Mouse (Mus musculus): Measurements from ENCODE around the gene Unc5c.

Gene Unc5c

DNA sequence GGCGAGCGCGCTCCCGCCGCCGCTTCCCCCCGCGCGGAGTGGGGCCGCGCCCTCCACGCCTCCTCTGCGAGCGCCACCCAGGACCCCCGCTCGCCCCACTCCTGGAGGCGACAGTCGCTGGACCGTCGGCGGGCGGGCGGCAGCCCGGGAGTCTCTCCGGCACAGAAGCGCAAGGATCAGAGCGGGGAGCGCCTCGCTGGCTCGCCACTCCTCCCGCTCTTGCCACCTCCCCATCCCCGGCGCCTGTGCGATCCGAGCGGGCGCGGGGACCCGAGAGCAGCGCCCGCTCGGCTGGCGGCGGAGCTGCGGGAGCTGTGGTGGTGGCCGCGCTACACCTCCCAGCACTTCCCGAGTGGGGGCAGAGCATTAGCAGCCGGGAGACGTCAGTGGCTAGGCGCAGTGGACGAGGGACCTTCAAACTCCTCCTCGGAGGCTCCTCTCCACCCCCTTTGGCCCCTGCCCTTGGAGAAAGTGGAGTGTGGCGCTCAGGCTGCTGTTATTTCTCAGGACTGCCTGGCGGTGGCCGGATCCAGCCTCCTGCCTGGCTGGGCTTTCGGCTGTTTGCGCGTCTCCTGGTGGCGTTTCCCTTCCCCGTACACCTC is at the start of gene Unc5c:
Gene Unc5c (plus strand): TSS at position 113 of the 602 bp plus-strand sequence.
- peak; percentile 83 to 94 for DNase-seq (ENCODE audit: inconsistent age in 2 of 2, low spot score in 1 of 2)

DNA sequence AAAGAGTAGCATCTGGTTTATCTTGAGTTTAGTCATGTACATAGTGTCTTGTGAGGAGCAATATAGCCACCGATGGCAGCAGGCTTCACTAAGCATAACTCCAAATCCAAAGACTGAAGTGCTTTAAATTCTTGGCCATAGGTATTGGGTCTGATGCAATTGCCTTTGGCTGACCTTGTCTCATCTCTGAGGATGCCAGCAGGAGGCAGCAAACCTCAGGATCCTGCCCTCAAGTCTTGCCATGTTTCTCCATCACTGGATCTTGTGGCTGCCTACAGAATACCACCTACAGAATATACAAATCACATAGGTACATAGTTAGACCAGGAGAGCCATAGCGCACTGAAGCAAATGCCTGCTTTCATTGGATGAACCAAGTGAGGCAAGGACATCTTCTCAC is 7.5 kb upstream of the Unc5c start:
- peak in 1 of 2 experiments; percentile 40 for DNase-seq (ENCODE audit: inconsistent age in 2 of 2, low spot score in 1 of 2)

DNA sequence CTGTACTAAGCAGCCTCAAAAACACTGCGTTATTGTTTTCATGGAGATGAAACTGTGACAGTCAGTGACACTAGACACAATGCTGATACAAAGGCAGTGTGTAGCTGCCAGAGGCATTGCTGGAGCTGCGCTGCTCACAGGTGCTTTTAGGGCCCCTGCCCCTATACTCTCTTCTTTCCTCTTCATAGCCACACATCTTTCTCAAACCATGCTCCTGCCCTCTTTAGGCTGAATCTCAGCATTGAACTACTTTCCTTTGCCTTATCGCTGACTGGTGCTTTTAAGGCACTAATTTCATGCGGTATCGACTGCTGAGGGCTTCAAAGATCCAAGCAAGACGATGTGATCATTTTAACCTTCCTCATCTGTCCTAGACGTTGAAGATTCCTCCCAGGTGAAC is 2.5 kb upstream of the Unc5c start:
- DNase-seq (ENCODE audit: inconsistent age in 2 of 2, low spot score in 1 of 2) = no peak

DNA sequence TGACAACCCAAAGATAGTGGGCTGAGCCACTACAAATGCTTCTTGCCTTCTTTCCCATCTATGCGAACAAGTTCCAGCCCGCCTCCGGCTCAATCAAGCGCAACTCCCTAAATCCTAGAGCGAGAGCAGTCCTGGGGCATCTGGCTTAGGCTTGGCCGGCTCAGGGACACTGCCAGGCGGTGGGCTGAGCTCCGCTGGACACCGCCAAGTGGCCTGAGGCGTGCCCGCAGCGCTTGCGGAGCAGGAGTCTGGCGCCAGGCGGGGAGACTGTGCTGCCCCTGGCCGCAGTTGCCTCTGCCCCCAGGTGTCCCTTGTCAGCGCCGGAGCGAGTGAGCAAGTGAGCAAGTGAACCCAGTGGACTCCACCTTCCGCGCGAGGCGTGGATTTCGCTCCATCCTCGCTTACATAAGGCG is 319 bp upstream of the Unc5c start:
- peak; percentile 74 to 92 for DNase-seq (ENCODE audit: inconsistent age in 2 of 2, low spot score in 1 of 2)

DNA sequence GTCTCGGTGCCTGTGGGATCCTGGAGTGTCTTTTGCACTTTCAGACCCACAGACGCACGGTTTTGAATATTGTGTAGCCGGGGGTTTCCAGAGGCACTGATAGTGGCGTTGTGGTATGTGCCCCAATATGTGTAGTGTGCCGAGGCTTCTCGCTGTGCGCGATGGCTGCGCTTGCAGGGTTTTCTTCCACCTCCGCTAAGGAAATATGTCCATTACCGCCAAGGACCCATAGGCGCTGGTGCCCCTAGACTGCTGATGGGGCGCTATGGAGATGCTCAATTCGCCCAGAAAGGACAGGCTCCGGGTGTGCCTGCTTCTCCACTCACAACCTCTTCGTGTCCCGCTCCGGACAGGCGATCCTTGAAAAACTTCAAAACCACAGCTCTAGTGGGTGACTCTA is 1.0 kb downstream of the Unc5c start:
- peak; percentile 31 to 78 for DNase-seq (ENCODE audit: inconsistent age in 2 of 2, low spot score in 1 of 2)

DNA sequence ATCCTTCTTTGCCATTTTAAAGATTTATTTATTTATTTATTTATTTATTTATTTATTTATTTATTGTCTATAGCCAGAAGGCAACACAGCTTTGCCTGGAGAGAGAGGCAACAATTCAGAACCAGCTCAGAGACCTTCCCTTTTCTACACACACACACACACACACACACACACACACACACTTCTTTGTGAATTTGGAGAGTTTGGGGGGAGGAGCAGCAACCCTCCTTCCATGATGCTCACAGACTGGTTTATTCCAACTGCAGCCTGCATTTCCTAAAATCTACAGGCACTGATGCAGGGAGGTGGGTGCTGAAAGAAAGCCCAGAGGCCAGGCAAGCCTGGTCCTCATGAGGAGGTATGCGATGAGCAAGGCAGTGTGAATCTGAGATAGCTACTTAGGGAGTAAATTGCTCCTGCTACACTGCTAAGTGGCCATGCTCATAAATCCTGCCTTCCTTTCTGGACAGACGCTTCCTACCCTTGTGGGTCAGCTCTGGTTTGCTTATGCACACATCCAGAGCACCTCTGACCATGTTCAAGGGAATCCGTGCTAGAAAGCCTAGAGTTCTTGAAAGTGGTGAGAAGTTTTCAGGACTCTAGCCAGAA is 1.8 kb downstream of the Unc5c start:
- peak in 1 of 2 experiments; percentile 38 for DNase-seq (ENCODE audit: inconsistent age in 2 of 2, low spot score in 1 of 2)

DNA sequence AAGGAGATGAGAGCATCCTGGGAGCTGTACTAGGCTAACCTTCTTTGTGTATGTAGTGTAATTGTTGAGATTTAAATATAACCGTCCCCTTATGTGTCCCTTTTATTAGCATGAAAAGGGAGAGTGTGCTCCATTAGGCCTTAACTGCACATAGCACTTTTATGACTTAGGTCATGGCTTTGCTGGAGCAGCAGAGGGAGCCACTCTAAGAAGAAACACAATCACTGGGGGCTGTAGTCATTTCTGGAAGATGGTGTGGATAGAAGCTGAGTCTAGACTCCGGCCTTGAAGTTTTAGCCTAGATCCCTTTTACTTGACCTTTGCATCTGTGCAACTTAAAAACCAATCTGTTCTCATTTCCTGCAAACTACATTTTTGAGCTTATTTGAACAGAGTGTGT is 4.3 kb downstream of the Unc5c start:
- peak in 1 of 2 experiments; percentile 48 for DNase-seq (ENCODE audit: inconsistent age in 2 of 2, low spot score in 1 of 2)

DNA sequence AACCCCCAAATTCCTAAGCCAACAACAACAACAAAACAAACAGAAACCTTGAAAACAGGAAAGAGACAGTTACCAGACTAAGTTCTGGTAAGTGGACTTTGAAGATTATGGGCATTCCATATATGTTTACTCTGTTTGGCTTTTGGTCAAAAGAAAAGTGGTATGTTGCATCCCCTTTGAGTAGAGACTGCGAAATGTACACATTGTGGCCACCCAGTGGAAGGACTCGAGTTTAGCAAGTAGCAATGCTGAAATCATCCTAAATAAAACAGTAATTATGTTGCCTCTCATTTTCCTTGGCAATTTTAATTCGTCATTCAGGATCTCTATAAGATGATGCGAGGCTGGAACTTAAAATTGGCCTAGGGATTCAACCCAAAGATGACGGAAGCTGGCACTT is 8.2 kb downstream of the Unc5c start:
- no peak for DNase-seq (ENCODE audit: inconsistent age in 2 of 2, low spot score in 1 of 2)

DNA sequence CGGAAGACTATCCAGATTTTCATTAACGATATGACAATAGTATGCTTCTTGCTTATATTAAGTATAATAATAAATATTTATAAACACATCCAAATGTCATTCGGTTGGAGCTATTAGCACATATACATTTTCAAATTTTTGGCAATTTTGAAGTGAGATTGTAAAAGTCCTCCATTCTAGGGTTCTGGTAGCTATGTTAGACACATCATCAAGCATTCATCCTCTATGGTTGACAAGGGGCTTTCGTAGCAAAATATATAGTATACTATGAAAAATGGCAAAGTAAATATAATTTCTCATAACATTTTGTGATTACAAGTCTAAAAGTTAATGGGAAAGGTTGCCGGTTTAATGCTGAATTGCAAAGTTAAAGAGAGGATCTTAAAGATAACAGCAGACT is 10.4 kb downstream of the Unc5c start:
- DNase-seq (ENCODE audit: inconsistent age in 2 of 2, low spot score in 1 of 2) = no peak

DNA sequence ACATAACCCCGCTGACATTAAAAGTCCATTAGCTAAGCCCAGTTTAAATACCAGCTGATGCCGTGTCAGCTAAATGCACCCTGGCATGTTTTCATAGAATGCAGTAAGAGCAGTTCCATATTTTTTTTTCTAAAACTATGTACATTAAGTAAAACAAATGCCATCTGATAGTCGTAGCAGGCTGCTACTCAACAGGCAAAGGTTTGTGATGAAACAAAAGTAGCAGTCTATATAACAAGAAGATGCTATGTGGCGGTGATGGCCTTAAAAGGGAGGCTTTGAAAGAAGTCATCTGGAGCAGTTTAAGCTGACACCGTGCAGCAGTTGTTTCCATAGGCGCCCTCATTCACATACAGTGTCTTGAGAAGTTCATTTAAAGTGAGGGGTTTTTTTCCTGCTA is 10.9 kb downstream of the Unc5c start:
- no peak for DNase-seq (ENCODE audit: inconsistent age in 2 of 2, low spot score in 1 of 2)

DNA sequence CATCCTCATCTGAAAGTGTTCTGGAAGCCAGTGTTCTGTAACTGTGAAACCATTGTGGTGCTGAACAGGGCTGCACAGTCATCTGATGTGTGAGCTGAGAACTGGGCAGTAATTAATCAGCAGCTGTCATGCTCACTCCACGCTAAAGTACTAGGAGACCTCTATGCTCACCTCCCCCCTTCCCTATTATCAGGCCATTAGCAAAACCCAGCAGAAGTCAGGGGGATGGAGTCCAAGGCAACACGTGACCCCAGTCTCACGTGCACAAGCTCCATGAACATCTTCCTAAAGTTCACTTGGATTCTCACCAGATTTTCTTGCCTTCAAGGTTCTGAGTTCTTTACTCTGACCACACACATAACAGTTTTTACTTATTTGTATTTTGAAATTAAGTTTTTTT is 11.7 kb downstream of the Unc5c start:
- DNase-seq (ENCODE audit: inconsistent age in 2 of 2, low spot score in 1 of 2) = no peak

DNA sequence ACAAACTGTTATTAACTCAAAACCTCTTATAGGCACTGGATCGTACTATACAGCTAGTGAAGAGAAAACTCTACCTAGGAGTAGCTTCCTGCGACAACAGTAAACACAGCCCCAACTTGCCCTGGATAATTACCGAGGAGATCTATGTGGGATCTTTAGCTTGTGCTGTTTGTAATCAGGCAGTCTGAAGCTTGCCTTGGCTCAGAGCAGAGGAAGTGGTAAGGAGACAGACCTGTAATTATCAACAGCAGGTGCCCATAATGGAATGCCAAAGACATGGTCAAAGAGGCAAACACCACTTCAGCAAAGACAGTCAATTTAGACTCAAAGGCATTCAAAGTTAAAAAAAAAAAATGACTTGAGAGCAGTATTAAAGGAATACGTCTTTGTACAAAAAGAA is 17.4 kb downstream of the Unc5c start:
- no peak for DNase-seq (ENCODE audit: inconsistent age in 2 of 2, low spot score in 1 of 2)

DNA sequence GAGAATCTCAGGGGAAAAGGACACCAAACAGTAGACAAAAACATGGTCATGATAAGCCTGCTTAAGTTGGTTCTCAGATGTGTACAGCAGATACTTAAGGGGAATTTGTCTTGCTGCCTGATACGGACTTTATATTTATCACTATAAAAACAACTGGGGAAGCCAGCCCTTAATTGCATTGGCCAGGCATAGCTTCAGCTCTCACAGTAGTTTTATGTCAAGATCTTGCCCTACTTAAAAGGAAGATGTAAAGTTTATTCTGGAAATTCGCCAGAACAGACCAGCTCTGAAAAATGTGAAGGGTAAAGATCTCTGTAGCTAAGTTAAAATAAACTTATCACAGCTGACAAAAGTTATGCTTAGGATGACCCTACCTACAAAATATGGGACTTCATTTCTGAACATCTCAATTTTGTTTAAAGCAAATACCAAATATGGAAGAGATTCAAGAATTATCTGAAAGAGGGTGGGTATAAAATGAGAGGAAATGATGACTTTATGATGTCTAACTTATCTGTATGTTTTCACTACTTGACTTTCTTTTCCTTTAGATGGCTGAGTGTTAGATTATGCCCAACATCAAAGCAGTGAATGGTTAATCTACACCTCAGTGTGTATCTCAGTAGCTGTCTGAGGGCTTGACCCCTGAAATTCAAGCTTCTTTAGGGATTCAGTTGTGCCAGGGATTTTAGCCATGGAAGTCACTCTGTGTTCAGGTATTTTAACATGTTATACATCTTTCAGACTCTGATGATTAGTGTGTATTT is 18.8 kb downstream of the Unc5c start:
- no peak for DNase-seq (ENCODE audit: inconsistent age in 2 of 2, low spot score in 1 of 2)

DNA sequence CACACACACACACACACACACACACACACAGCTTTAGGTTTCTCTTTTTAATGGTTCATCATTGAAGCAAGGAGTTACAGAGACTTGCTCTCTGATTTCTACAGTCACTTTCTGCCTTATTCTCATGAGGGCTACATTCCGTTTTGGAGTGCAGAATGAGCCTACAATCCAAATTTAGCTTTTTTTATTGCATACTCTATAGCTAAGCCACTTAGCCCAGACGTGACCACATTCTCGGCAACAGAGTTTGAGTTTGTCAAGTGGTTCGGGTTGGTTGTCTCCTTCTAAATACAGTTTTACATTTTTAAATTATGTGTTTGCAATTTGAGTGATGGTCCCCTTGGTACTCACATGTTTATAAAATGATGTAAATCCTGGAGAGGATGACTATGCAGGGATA is 20.2 kb downstream of the Unc5c start:
- no peak for DNase-seq (ENCODE audit: inconsistent age in 2 of 2, low spot score in 1 of 2)

DNA sequence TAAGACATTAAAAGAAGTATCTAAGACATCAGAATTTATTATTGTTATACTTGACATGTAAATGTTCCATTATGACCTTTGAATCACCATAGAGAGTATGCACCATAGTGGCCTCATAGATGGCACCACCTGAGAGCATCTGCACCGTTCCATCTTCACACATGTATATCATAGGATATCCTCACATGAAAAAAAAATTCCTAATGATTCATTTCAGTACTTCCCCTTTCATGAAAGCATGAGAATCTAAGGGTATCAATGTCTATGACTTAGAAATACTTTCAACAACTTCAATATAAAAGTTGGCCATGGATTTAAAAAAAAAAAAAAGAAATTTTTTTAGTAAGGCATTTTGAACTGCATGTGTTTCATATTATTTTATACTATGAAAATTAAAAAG is 25.6 kb downstream of the Unc5c start:
- no peak for DNase-seq (ENCODE audit: inconsistent age in 2 of 2, low spot score in 1 of 2)

DNA sequence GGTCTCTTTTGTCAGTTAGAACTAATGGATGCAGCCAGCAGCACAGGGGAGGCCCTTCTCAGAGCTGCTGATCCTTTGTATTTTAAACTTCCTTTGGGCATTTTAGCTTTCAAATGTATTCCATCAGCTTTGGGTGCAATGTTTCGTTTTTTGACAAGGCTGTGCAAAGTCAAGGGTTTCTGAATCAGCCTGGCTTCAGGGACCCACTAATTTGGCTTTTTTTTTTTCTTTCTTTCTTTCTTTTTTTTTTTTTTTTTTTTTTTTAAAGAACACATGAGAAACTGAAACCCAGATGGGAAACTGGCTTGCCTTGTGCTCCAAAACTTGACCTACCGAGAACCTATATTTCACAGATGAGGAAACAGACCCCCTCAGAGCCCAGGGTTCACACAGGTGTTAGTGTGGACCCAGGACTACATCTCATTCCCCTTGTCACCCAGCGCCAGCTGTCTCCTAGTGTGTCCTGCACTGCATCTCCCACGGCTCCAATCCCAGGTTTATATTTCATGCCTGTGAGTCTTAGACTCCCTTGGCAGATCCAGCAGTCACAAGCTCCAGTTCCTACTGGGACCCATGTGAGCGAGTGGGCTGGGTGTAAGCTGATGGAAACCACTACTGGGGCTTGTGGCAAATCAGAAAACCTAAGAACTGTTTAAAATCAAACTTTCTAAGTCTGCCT is 26.4 kb downstream of the Unc5c start:
- peak; percentile 12 to 74 for DNase-seq (ENCODE audit: inconsistent age in 2 of 2, low spot score in 1 of 2)

DNA sequence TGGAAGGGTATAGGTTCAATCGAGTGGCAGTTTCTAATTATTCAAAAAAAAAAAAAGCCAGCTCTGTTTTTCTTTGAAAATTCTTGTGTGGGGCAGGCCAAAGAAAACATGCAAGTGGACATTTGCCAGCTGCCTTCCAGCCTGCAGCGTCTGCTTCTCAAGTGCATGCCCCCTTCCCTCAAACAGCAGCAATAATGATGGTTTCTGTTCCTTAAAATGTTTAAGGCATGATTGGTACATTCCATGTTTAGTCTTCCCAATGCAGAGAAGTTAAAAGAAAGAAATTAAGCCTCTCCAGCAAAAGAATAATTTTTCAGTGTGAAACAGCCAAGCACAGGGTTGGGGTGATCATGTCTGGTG is 26.9 kb downstream of the Unc5c start:
- no peak for DNase-seq (ENCODE audit: inconsistent age in 2 of 2, low spot score in 1 of 2)

DNA sequence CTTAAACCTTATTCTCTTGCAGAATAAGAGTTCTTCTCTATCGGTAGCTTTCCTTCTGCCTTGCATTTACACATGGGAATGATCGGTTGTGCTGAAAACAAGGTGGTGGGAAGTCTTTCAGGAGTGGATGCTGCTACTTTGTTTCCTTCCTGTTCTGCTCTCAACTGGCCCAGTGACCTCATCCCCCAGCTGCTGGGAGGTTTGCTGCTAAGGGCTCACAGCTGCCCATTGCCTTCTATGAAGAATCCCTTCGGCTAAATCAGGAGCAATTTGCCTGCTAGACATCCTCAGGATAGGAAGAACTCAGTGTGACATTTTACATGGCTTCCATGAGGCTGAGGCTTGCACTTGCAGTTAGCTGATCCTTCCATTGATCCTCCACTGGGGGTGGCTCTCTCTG is 28.0 kb downstream of the Unc5c start:
- no peak for DNase-seq (ENCODE audit: inconsistent age in 2 of 2, low spot score in 1 of 2)

DNA sequence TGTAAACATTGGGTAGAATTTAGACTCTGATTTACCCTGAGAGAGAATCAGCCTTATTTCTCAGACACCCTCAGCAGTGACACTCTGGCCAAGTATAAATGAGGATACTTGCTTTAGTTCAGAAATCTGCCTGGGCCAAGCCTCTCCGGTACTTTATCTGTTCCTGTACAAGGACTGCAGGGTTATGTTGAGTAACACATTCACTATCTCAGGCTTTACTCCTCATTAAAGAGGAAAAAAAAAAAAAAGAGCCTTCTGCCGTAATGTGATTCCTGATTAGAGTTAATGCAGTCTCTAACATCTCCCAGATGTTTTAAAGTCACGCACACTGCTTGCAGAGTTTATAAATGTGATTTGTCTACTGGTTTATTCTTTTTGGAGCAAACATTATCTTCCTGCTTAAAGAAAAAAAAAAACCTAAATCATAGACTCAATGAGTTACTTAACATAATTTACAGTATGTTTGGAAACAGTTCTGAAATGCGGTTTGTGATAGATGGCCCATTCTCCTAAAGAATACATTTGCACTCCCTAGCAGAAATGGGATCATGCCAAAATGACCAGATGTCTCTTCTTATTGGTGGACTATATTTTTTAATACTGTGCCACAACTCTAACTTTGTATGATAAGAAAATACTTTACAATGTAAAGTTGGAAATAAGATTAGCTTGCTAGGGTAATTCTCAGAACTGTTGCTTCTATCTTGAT is 33.5 kb downstream of the Unc5c start:
- no peak for DNase-seq (ENCODE audit: inconsistent age in 2 of 2, low spot score in 1 of 2)

DNA sequence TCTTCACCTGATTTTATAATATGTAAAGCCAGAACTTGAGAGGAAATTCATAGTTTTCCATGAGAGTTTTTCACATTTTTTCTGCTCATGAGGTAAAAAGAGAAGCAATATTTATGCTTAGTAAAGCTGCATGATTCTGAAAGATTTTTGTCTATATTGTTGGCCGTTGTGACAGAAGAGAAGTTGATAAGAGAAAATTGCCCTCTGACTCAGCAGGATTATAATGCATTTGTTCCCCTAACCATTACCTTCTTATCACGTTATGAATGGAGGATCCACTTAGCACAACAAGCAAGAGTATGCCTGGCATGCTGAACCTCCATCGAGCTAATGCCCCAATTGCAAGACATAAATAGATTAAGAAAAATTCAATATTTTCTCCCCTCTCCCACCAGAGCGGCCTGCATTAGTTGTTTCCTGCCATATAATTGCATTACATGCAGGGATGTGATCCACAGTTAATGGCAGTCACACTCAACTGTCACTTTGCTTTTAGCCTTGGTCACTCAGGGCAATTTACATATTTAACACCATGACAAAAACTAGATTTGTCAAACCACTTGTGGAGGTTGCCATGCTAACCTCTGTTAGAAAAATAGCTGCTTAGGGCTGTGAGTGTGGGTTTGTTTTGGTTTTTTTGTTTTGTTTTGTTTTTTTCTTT is 37.0 kb downstream of the Unc5c start:
- no peak for DNase-seq (ENCODE audit: inconsistent age in 2 of 2, low spot score in 1 of 2)

DNA sequence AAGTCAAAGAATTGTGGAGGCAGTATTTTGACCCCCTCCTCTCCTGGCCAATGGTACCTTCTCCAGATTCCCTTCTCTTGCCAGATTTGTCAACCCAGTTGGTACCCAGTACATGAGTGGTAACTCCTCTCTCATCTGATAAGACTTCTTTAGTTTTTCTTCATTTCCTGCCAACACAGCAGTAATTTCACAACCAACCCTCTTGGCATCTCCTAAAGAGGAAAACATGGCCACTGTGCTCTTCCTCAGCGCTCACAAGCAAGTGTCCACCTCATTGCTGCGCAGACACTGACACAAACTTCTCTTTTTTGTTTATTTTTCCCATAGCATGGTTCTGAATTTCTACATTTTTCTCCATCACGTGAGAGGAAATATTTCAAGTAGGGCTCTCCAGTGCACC is 38.3 kb downstream of the Unc5c start:
- DNase-seq (ENCODE audit: inconsistent age in 2 of 2, low spot score in 1 of 2) = no peak
